Mouse (Mus musculus) ovary, postnatal 14 days (tissue): Measurements from ENCODE around the gene Mbnl1.
A peak's percentile ranks its signal among the peaks of the same experiment; 100 is the strongest.
"Not testable (repeated sequence)": the region's sequence is repeated elsewhere in the genome, so short reads cannot be mapped to it uniquely, and the experiment has no call there.

ENCODE experiments used
- DNase-seq: peaks from one replicate; pipeline ENCODE4 v3.0.0; 2022; ENCODE audit warnings: low spot score

Gene Mbnl1

DNA sequence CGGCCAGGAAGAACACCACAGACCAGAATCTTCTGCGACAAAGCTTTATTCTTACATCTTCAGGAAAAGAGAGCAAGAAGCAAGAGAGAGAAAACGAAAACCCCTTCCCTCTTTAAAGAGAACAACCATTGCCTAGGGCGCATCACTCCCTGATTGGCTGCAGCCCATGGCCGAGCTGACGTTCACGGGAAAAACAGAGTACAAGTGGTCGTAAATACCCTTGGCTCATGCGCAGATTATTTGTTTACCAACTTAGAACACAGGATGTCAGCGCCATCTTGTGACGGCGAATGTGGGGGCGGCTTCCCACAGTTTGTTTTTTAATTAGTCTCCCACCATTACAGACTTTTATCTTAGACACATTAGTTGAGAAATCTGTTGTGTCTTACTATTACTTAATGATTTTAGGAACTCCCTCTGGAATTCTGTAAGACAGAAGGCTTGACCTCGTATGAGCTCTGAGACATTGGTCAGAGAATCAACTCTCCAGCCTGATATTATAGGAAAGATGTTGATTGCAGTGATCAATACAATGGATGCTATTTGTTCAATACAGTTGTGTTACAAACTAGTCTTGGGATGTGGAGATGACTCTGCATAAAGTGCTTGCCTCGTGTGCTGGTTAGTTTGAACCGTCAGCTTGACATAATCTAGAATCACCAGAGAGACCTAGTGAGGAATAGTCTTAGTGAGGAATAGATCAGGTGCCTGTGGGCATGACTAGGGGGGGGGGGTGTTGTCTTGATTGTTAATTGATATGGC is 22.3 kb downstream of the Mbnl1 start:
- not testable (repeated sequence) for DNase-seq

- no peak for DNase-seq
Measured at GRCm38 (mm10) chr3:60496197-60496596, 23.6 kb downstream of the Mbnl1 start.

DNA sequence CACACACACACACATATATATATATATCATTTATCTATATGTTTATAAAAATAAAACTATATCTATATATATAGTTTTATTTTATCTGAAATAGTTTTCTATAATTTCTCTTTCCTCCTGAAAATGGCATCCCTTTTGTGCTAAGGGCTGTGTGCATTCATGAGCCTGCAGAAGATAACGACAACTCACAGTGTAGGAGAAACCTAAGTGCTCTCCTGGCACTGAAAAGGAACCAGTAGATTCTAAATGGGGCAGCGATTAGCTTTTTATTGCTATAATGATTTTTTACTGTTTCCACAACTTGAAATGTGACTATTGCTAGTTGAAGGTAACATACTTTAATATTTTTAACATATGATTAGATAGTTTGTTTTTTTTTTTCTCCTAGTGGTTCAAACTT is 25.5 kb downstream of the Mbnl1 start:
- no peak for DNase-seq

DNA sequence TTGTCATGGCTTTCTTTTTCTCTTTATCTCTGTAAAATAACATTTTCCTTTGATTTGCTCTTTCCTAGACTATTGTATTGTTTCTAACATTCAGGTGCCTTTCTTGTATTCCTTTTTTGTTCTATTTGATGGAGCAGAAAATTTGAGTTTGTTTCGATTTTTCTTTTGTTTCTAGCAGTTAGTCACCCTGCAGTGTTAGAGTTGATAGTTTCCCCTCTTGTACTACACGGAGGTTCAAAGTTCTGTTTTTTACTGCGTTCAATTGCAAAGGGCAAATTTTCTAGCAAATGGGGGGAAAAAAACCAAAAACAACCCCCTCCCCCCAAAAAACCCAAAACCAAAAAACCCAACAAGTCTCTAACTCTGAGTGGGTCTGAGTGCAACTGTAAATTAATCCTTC is 26.0 kb downstream of the Mbnl1 start:
- no peak for DNase-seq

GRCm38 (mm10) chr3:60499157-60499578 is 26.5 kb downstream of the Mbnl1 start:
- DNase-seq: no peak

- no peak for DNase-seq
Measured at GRCm38 (mm10) chr3:60499718-60500450, 27.3 kb downstream of the Mbnl1 start.

- DNase-seq: peak; percentile 59
Measured at GRCm38 (mm10) chr3:60500571-60501527, 28.2 kb downstream of the Mbnl1 start.

GRCm38 (mm10) chr3:60501561-60502151 is 29.0 kb downstream of the Mbnl1 start:
- DNase-seq: peak; percentile 49

DNA sequence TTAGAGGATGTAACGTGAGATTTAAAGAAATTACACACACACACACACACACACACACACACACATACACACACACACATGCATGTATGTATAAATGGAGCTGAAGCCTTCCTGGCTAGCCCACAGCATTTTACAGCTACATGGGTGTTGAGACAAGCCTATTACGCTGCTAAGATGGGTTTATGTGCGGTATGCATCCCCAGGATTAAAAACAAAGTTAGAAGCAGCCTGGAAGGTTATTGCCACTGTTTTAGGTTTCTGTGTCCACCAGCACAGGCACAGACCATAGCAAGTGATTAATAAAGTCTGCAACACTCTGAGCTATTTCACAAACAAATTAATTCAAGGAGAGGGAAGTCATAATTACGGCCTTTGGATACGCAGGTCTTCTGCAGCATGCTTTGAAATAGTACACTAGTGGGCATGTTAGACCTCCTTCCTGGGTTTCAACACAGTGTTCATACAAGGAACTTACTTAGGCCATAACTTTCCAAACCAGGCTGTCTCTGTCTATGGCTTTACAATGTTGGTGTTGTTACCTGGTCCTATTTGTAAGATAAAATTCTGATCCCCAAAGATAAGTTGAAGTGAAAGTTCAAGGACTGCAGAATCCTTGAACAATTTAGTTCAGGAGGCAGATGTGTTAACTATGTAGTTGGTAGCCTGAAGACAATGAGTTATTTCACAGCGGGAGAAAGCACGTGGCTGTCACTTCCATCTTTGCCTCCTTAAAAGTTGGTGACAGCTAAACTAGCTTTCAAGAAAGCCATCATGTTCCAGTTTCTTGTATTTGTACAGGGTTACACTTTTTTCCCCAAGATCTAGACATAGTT is 29.7 kb downstream of the Mbnl1 start:
- DNase-seq: no peak

- DNase-seq: no peak
Measured at GRCm38 (mm10) chr3:60503196-60503595, 30.6 kb downstream of the Mbnl1 start.

GRCm38 (mm10) chr3:60504775-60505430 is 32.3 kb downstream of the Mbnl1 start:
- DNase-seq: no peak

DNA sequence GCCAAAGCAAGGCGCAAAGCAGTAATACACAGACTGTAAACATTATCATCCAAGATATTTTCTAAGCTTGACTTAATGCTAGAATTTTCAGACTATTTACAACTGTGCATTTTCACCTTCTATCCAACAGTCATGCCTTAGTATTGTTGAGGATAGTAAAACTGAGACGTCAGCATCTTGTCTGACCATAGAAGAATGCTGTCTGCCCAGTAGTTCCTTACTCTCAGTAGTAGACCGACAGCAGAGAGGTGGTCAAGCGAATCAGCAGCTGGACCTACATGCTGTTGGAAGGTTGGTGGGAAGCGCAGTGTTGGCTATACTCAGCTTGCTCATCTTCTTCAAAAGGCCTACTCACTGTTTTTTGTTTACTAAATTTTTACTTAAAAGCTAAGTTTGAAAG is 34.2 kb downstream of the Mbnl1 start:
- DNase-seq: no peak

DNA sequence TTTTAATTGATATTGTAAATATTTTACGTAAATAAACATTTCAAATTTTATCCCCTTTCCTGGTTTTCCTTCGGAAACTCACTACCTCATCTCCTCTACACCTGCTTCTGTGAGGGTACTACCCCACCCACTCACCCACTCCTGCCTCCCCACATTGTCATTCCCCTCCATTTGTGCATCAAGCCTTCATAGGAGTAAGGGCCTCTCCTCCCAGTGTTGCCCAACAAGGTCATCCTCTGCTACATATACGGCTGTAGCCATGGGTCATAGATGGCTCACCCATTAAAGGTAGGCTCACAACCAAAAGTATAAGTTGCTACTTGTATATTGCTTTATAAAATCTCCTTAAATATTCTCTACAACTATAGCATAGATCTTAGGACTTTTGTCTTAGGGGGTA is 34.9 kb downstream of the Mbnl1 start:
- DNase-seq: no peak

- DNase-seq: no peak
Measured at GRCm38 (mm10) chr3:60507979-60508378, 35.3 kb downstream of the Mbnl1 start.

DNA sequence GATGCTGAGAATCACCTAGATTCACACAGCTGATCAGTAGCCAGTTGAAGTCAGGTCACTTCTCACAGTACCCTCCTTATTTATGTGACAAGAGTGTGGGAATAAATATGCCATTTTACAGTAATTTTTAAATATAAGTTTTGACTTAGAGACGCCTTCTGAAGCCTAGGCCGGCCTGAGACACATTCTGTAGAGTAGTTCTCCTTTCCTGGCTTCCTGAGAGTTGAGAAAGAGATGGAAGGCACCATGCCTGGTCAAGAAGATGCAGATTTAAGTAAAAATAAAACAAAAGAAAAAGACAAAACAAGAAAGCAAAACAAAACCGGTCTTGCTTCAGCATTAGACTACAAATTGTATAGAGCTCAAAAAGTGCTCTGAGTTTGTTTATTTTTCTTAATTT is 38.6 kb downstream of the Mbnl1 start:
- no peak for DNase-seq

- DNase-seq: no peak
Measured at GRCm38 (mm10) chr3:60513337-60513736, 40.7 kb downstream of the Mbnl1 start.

- no peak for DNase-seq
Measured at GRCm38 (mm10) chr3:60513746-60514145, 41.1 kb downstream of the Mbnl1 start.

GRCm38 (mm10) chr3:60515430-60515829 is 42.8 kb downstream of the Mbnl1 start:
- DNase-seq: no peak

DNA sequence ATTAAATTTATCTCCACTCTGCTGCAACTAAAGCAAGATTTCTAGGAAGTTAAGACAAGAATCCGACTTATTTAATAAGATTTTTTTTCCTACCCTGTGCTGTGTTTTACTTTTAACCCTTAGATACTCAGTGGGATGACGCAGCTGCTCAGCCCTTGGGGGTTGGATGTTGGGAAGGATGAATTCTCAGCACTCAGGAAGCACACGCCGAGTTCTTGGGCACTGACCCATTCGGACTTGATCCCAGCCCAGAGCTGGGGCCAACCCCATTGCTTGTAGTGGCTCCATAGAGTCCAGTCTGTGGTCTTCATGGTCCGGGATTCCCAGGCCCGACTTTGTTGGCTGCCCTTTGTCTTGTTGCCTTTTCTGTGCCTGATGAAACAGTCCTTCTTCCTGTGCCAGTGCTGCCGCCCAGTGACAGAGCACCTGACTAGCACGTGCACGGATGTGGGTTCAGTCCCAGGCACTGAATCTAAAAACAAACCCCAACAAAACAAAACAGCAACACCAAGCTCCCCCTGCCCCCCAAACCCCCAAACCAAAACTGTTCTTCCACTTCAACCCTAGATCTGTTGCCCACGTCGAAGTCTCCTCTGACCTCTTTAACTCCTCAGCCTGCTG is 43.5 kb downstream of the Mbnl1 start:
- DNase-seq: no peak

GRCm38 (mm10) chr3:60517234-60517787 is 44.7 kb downstream of the Mbnl1 start:
- DNase-seq: no peak
